Mouse (Mus musculus) cortical plate, adult 2 months (tissue): ENCODE data around the gene Eno1. TPM values are rescaled to one million over a fixed set of nuclear protein-coding genes. Genes with fewer than 3 reads are reported as not detected.
"Not testable (repeated sequence)": the region's sequence is repeated elsewhere in the genome, so short reads cannot be mapped to it uniquely, and the experiment has no call there.

ENCODE experiments used
- H3K27ac ChIP-seq: fragments of 200-500 bp; 2 replicates; pipeline ENCODE4 v1.5.1; 2012; ENCODE audit warnings: low read length, control low read depth, inconsistent platforms; ENCODE audit not compliant: insufficient read depth
- H3K4me1 ChIP-seq: fragments of 200-500 bp; 2 replicates; pipeline ENCODE4 v1.6.1; 2011; ENCODE audit warnings: low read length; ENCODE audit not compliant: control insufficient read depth, insufficient read depth
- H3K4me3 ChIP-seq: fragments of 200-500 bp; 2 replicates; pipeline ENCODE4 v1.5.1; 2011; ENCODE audit warnings: mild to moderate bottlenecking, low read length, control low read depth; ENCODE audit not compliant: insufficient read depth
- CTCF ChIP-seq: fragments of 200-500 bp; IDR thresholded peaks from 2 replicates; pipeline ENCODE4 v1.5.1; 2011; ENCODE audit warnings: mild to moderate bottlenecking, control low read depth, low read length; ENCODE audit not compliant: insufficient read depth; ENCODE audit errors: extremely low read depth
- POLR2A ChIP-seq: fragments of 200-500 bp; IDR thresholded peaks from 2 replicates; pipeline ENCODE4 v1.6.1; 2011; ENCODE audit warnings: mild to moderate bottlenecking, low read length, control low read depth; ENCODE audit not compliant: insufficient read depth; ENCODE audit errors: extremely low read depth
- polyA plus RNA-seq: library from polyadenylated mRNA; depleted of rRNA; stranded (reverse); fragments of >200 nt; gene quantifications from 2 replicates; pipeline ENCODE4 v1.2.3, GENCODE M21; 2012

Eno1 gene
- polyA plus RNA-seq, 1 experiment, result 906 TPM

DNA sequence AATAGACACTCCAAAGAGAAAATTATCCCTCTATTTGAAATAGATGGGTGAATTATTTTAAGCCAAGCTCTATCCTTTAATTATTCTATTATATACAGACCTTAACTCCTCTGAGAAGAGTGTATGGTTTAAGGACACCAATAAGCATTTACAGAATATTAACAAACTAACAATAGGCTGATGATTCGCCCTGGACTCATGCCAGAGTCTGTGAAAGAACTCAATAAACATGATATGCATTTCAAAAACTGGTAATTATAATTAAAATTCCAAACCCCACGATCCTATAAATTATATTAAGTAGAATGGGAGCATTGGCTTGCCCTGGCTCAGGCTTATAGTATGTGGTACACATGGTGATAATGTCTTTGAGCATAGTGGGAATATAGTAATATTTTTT, 43.5 kb downstream of the Eno1 start:
- TF ChIP-seq CTCF (no peak), POLR2A (no peak)
- no peak overlapping the region for H3K27ac ChIP-seq
- no peak overlapping the region for H3K4me3 ChIP-seq
- peaks cover 7% of the 10 kb centered on the region for H3K4me1 ChIP-seq

DNA sequence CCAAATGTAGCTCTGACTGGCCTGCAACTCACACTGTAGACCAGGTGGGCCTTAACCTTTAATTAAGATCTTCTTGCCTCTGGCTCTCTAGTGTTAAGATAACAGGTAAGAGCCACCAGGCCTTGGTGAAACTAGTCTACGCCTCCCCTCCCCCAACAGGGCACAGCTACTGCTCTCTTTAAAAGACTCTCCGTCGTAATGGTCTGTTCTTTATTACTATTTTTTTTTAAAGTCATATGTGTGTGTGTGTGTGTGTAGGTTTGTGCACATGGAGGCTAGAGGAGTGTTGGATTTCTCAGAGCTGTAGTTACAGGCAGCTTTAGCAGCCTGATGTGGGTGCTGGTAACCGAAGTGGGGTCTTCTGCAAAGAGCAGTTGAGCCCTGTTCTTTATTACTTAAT, 43.9 kb downstream of the Eno1 start:
- TF ChIP-seq POLR2A, result no peak
- TF ChIP-seq CTCF, result no peak
- H3K4me3 ChIP-seq, result peak overlapping the region; percentile 95; the same call in 1 of the 2 replicates
- H3K4me1 ChIP-seq, result peaks cover 7% of the 10 kb centered on the region
- H3K27ac ChIP-seq, result no peak overlapping the region

DNA sequence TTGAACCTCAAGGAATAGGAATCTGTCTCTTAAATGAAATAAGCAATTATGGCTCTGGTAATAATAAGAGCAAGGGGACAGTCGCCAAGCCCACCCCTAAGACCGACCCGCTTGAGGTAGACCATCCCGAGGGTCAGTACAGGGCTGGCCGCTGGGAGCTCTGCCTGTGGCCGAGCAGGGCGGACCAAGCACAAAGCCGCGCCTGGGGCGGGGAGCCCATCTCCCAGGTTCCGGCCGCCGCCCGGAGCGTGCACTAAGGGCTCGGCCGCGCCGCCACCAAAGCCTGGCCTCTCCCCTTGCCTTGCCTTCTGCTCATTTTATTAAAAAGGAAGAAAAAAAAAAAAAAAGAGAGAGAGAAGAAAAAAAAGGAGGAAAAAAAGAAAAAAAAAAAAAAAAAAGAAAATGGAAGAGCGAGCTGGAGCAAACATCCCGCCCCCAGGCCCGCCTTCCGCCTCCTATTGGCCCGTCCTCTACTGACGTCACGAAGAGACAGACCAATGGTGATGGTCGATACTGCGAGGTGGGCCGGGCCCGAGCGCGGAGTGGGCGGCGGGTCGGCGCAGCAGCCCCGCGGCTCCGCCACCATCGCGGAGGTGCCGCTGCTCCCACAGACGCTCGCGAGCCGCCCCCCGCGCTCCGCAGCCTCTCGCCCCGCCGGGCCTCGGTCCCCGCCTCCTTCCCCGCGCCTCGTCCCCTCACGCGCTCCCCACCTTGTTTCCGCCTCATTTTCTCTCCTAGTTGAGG, 44.7 kb downstream of the Eno1 start, which contains the start of gene Rere:
Gene Rere, plus strand, starts transcription at position 629 of the 744 bp plus-strand sequence.
- peak within 1 kb of the TSS; percentile 84 for H3K27ac ChIP-seq
- H3K4me3 ChIP-seq, result peak within 1 kb of the TSS; percentile 95
- TF ChIP-seq POLR2A (peak; percentile 52), CTCF (no peak)
- H3K4me1 ChIP-seq, result peaks cover 7% of the 10 kb centered on the region

DNA sequence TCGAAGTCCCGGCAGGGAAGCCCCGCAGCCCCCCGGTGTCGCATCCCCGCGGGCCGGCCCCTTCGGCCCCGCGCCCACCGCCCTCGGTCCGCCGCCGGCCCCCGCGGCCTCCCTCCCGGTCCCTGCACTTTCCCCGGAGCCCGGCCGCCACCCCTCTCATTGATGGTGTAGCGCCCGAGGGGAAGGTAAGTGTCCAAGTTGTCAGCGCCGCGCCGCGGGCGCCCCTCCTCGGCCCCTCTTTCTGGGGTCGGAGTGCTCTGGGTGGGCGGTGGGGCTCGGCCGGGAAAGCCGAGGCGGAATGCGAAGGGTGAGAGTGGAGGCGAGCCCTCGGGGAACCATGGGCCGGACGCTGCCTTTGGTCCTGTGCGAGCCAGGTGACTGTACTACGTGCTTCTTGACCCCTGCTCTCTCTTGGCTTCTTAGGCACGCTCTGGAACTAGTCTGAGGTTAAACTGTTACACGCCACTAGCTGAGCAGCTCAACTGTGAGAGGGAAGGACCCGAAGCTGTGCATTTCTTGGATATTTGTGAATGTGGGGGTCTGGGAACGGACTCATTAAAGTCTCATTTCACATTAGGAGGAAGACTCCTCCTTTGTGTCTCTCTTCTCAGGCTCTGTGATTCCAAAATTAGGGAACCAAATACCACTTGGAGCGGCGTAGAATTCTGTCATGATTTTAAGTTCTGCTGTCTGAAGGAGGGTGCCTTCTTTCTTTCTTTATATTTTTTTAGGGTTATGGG, 45.5 kb downstream of the Eno1 start:
- TF ChIP-seq POLR2A, result no peak
- no peak for TF ChIP-seq CTCF

DNA sequence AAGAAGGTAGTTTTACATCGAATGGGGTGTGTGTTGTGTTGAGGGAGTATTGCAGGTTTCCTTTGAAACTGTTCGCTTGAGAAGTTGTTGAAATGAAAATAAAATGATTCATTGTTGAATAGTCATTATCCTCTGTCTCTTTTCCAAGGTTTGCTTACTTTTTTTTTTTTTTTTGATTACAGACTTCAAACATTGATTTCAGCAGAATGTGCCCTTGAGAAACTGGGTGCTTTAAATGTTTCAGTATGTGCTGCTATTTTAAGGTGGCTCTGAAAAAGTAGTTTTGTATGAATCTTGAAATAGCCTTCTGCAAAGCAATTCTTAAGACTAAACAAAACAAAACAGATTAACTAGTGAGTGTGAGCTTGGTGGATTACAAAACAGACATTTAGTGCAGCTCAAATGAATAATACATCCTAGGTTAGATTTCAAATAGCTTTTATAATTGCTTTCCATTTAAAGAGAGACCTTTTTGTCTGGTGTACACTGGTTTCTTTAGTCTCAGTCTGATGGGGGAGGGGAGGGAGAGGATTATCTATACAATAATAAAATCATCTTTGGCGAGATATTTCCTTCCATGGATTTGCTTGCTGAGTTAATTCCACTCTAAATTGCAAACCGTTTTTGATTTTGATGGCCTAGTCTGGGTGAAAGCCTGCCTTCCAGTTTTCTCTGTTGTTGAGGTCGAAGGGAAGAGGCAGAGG, 46.3 kb downstream of the Eno1 start:
- Histone ChIP-seq H3K4me3 (peak overlapping the region; percentile 95), H3K4me1 (peaks cover 7% of the 10 kb centered on the region), H3K27ac (peak overlapping the region; percentile 65)
- TF ChIP-seq POLR2A, result no peak
- TF ChIP-seq CTCF, result no peak

More for the DNA sequence above, 45.5 kb downstream of the Eno1 start:
- Histone ChIP-seq H3K27ac (peak overlapping the region; percentile 36), H3K4me1 (peaks cover 7% of the 10 kb centered on the region), H3K4me3 (peak overlapping the region; percentile 95)

DNA sequence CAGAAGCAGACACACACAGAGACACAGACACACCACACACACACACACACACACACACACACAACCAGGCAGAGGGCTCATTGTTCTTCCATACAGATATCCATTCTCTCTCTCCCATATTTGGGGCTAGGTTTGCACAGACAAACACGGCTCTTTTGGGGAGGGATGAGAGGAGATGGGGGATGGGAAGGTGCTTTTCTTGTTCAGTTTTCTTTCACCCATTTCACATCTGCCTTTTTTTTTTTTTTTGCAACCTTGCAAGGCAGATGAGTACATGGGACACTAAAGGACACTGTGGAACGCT, 46.8 kb downstream of the Eno1 start:
- Histone ChIP-seq H3K4me1 (peaks cover 7% of the 10 kb centered on the region), H3K27ac (peak overlapping the region; percentile 65), H3K4me3 (peak overlapping the region; percentile 95)
- TF ChIP-seq CTCF, result no peak
- TF ChIP-seq POLR2A, result no peak

DNA sequence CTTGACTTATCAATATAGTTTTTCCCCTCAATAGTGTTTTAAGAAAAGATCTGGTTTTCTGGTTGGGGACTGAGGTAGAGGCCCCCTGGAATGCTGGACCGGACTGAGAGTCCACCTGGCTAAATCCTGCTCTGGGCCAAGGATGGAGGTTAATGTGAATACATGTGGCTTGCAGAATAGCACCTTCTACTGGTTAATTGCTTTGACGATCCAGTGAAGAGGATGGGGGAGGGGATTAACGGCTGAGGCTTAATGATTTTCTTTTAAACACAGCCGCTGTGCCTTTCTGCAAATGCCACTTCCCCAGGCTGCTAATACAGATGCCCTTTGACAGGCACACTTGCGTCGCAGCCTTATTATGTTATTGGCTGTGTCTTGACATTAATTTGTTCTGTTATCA, 47.5 kb downstream of the Eno1 start:
- Histone ChIP-seq H3K4me3 (peak overlapping the region; percentile 95), H3K27ac (no peak overlapping the region), H3K4me1 (peaks cover 7% of the 10 kb centered on the region)
- TF ChIP-seq CTCF (no peak), POLR2A (no peak)

DNA sequence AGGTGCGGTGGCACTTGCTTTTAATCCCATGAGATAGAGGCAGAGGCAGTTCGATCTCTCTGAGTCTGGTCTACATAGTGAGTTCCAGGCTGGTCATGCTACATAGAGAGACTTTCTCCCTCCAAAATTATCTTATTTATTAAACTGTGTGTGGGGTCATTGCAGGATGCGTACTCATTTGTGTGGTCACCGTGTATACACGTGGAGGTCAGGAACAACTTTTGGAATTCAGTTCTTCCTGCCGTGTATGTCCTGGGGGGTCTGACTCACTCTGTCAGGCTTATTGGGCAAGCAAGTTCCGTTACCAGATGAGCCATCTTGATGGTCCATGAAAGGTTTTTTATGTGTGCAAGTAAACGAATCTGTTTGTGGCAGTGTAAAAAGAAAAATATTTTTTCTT, 50.5 kb downstream of the Eno1 start:
- no peak for TF ChIP-seq POLR2A
- TF ChIP-seq CTCF, result no peak
- Histone ChIP-seq H3K4me3 (no peak overlapping the region), H3K4me1 (peaks cover 7% of the 10 kb centered on the region), H3K27ac (no peak overlapping the region)

DNA sequence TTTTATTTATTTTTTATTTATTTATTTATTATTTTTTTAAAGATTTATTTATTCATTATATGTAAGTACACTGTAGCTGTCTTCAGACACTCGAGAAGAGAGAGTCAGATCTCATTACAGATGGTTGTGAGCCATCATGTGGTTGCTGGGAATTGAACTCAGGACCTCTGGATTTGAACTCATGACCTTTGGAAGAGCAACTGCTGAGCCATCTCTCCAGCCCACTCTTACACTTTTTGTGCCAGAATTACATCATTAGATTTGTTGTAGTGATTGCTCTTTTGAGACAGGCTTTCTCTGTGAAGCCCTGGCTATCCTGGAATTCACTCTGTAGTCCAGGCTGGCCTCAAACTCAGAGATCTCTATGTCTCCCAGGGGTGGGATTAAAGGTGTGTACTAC, 50.9 kb downstream of the Eno1 start:
- not testable (repeated sequence) for H3K27ac ChIP-seq, H3K4me3 ChIP-seq, H3K4me1 ChIP-seq

DNA sequence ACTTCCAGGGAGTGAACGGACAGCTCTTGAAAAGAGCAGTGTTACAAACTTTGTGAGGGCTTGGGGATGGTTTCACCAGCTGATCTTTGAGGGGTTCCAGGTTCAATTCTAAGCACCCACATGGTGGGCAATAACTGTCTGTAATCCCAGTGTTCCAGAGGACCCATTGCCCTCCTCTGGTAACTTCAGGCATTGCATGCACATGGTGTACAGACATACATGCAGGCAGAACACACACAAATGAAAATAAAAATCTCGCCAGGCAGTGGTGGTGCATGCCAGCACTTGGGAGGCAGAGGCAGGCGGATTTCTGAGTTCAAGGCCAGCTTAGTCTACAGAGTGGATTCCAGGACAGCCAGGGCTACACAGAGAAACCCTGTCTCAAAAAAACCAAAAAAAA, 55.4 kb downstream of the Eno1 start:
- Histone ChIP-seq H3K4me3 (no peak overlapping the region), H3K4me1 (no peaks in the 10 kb centered on the region; the same call in 1 of the 2 replicates), H3K27ac (no peak overlapping the region)
- 0 out of 2 replicates have a peak, but pooled peaks have one; percentile 5 for TF ChIP-seq CTCF
- TF ChIP-seq POLR2A, result no peak
